9 mouse cellular contexts compared by ENCODE assay signal in genomic region chrX:74452773-74453172, GRCm38 (mm10). TPM values are rescaled to one million over a fixed set of nuclear protein-coding genes. Genes with fewer than 3 reads are reported as not detected.
DNase-seq lines count a peak whose midpoint lies in the region; ATAC-seq and TF ChIP-seq lines count a peak whose summit lies in the region.
"Had no signal": no experiment of that assay in that cellular context is flagged by ENCODE, and none has a peak within 500 bp of the region (broad histone marks: within the 10 kb centered on the region; RNA-seq: fewer than 3 reads in every experiment).

No protein-coding gene starts in this region.

- H3K36me3 ChIP-seq in lung, postnatal 0 days (ENCODE audit: insufficient read depth, low read length): 0 out of 2 replicates have a peak, but pooled peaks cover 4% of the 10 kb centered on the region
- 0 out of 2 replicates have a peak, but pooled peaks cover 7% of the 10 kb centered on the region for H3K36me3 ChIP-seq in hindbrain, embryonic 14.5 days (replicated peaks; ENCODE audit: control insufficient read depth, insufficient read depth)

- H3K4me3 ChIP-seq in lung, postnatal 0 days (ENCODE audit: low read depth, low read length): no peak overlapping the region
- no peak overlapping the region for H3K4me3 ChIP-seq in hindbrain, embryonic 14.5 days (replicated peaks; ENCODE audit: low read length)
- H3K4me3 ChIP-seq: myocyte had no signal

- no peak for TF ChIP-seq EP300 in lung, postnatal 0 days (IDR thresholded peaks at IDR 0.05)

- TF ChIP-seq CTCF in lung, postnatal 0 days (IDR thresholded peaks at IDR 0.05): peak; percentile 77

- no peaks in the 10 kb centered on the region for H3K4me1 ChIP-seq in lung, postnatal 0 days (ENCODE audit: insufficient read depth, low read depth, low read length)
- no peaks in the 10 kb centered on the region for H3K4me1 ChIP-seq in hindbrain, embryonic 14.5 days (replicated peaks; ENCODE audit: control insufficient read depth, insufficient read depth, low read length)

- DNase-seq in cerebellum, adult 9-10 months: peak; percentile 63
- peak; percentile 66 for DNase-seq in lung, postnatal 0 days (ENCODE audit: low spot score)
- DNase-seq in lung, postnatal 10 days: no peak
- DNase-seq in hindbrain, embryonic 14.5 days (ENCODE audit: low spot score): peak; percentile 79
- DNase-seq in retina, embryonic 14.5 days (ENCODE audit: low spot score): peak; percentile 72
- no peak for DNase-seq in layer of hippocampus, adult 11-12 months (ENCODE audit: low spot score)
- DNase-seq in frontal cortex, postnatal 14 days (ENCODE audit: low spot score in 2 of 2): no peak

- no peaks in the 10 kb centered on the region for H3K9me3 ChIP-seq in lung, postnatal 0 days (ENCODE audit: low read length)
- H3K9me3 ChIP-seq in hindbrain, embryonic 14.5 days (ENCODE audit: control insufficient read depth, low read length): no peaks in the 10 kb centered on the region

- H3K27me3 ChIP-seq in lung, postnatal 0 days (replicated peaks; ENCODE audit: insufficient read depth, low read length): no peaks in the 10 kb centered on the region
- no peaks in the 10 kb centered on the region for H3K27me3 ChIP-seq in hindbrain, embryonic 14.5 days (ENCODE audit: control insufficient read depth, insufficient read depth, low read length)

- H3K4me2 ChIP-seq in lung, postnatal 0 days (replicated peaks; ENCODE audit: low read depth, low read length): no peak overlapping the region
- H3K4me2 ChIP-seq in hindbrain, embryonic 14.5 days (replicated peaks): no peak overlapping the region

- no peak overlapping the region for H3K9ac ChIP-seq in lung, postnatal 0 days (replicated peaks; ENCODE audit: low read depth)
- no peak overlapping the region for H3K9ac ChIP-seq in hindbrain, embryonic 14.5 days

- whole genome bisulfite sequencing in lung, postnatal 0 days: 7% methylated on average over 4 of the region's 4 CpGs
- WGBS in hindbrain, embryonic 14.5 days: 9% methylated on average over 4 of the region's 4 CpGs

- no peak overlapping the region for H3K27ac ChIP-seq in lung, postnatal 0 days (ENCODE audit: low read length)
- H3K27ac ChIP-seq in hindbrain, embryonic 14.5 days: no peak overlapping the region

- ATAC-seq in cerebellum, adult (ENCODE audit: insufficient number of reproducible peaks, low FRiP score, low TSS enrichment): no peak
- peak; percentile 52; the same call in 1 of the 2 replicates for ATAC-seq in lung, postnatal 0 days
- ATAC-seq in hindbrain, embryonic 14.5 days (ENCODE audit: low FRiP score): peak; percentile 59; the same call in 1 of the 2 replicates

RNA-seq across cellular contexts. Expression of gene G6pdx, which starts 23.8 kb away (rescaled TPM):
- 24.9 and 27.6 TPM in 2 replicates for polyA plus RNA-seq in lung, postnatal 0 days (2015; fragmentation: Nextera tagmentation; extraction: Ambion mirVana)
- polyA plus RNA-seq in hindbrain, embryonic 14.5 days (2014; fragmentation: Nextera tagmentation; extraction: Ambion mirVana): 48.8 and 52.3 TPM in 2 replicates

RNA-seq across cellular contexts. Expression of gene Gm6880, which starts 28.4 kb away (rescaled TPM):
- polyA plus RNA-seq in lung, postnatal 0 days (2015; fragmentation: Nextera tagmentation; extraction: Ambion mirVana): not detected in 2 replicates
- not detected in 2 replicates for polyA plus RNA-seq in hindbrain, embryonic 14.5 days (2014; fragmentation: Nextera tagmentation; extraction: Ambion mirVana)
- polyA plus RNA-seq: myocyte had no signal

RNA-seq across cellular contexts. Expression of gene Ikbkg, which starts 59.7 kb away (rescaled TPM):
- polyA plus RNA-seq in lung, postnatal 0 days (2015; fragmentation: Nextera tagmentation; extraction: Ambion mirVana): 15.1 and 16.6 TPM in 2 replicates
- 17.8 and 21.5 TPM in 2 replicates for polyA plus RNA-seq in hindbrain, embryonic 14.5 days (2014; fragmentation: Nextera tagmentation; extraction: Ambion mirVana)

RNA-seq across cellular contexts. Expression of gene Fam3a, which starts 59.7 kb away (rescaled TPM):
- 36.9 and 42.9 TPM in 2 replicates for polyA plus RNA-seq in lung, postnatal 0 days (2015; fragmentation: Nextera tagmentation; extraction: Ambion mirVana)
- polyA plus RNA-seq in hindbrain, embryonic 14.5 days (2014; fragmentation: Nextera tagmentation; extraction: Ambion mirVana): 33.2 and 36.0 TPM in 2 replicates

Comparison
In these comparisons a context has a peak if more than half of its experiments do, and no peak if none do; other contexts are left out.
1. DNase-seq: peak in cerebellum, adult 9-10 months (single experiment), lung, postnatal 0 days (single experiment), hindbrain, embryonic 14.5 days (single experiment) and retina, embryonic 14.5 days (single experiment); none in lung, postnatal 10 days (single experiment), layer of hippocampus, adult 11-12 months (single experiment) and frontal cortex, postnatal 14 days (0 of 2).